Mouse (Mus musculus): Measurements from ENCODE around the gene Adm2. TPM values are rescaled to one million over a fixed set of nuclear protein-coding genes. Genes with fewer than 3 reads are reported as not detected.

Adm2 gene
- polyA plus RNA-seq, 1 experiment from 2014 or later, result 2.4 TPM

- ATAC-seq (ENCODE audit: low read depth), result peak; percentile 87
- peak within 1 kb of the TSS; percentile 86 for H3K9ac ChIP-seq
Observed at GRCm38 (mm10) chr15:89355241-89356187, 33.0 kb downstream of the Adm2 start, which contains the start of the genes Lmf2 and Ncaph2. Gene Lmf2 (minus strand): TSS chr15:89355659. Gene Ncaph2 (plus strand): TSS chr15:89355719.

GRCm38 (mm10) chr15:89356372-89356771, 33.9 kb downstream of the Adm2 start:
- DNase-seq (peak; percentile 86), ATAC-seq (ENCODE audit: low read depth) (peak; percentile 64)
- Histone ChIP-seq H3K9me3 (replicated peaks) (no peaks in the 10 kb centered on the region), H3K36me3 (peaks cover 69% of the 10 kb centered on the region), H3K4me3 (replicated peaks) (peak overlapping the region; percentile 71), H3K27me3 (no peaks in the 10 kb centered on the region), H3K4me1 (replicated peaks) (peaks cover 55% of the 10 kb centered on the region), H3K9ac (peak overlapping the region; percentile 79), H3K27ac (peak overlapping the region; percentile 91), H3K4me2 (peak overlapping the region; percentile 72)
- under 1% methylated on average over 15 of the region's 15 CpGs for WGBS (ENCODE audit: insufficient replicate concordance)

More at GRCm38 (mm10) chr15:89355241-89356187, 33.0 kb downstream of the Adm2 start, which contains the start of the genes Lmf2 and Ncaph2:
- peaks cover 52% of the 10 kb centered on the region for H3K4me1 ChIP-seq (replicated peaks)
- WGBS (ENCODE audit: insufficient replicate concordance), result under 1% methylated on average over 64 of the region's 64 CpGs
- peak within 1 kb of the TSS; percentile 81 for H3K4me2 ChIP-seq
- peak; percentile 89 for DNase-seq
- peaks cover 69% of the 10 kb centered on the region for H3K36me3 ChIP-seq
- H3K27me3 ChIP-seq, result no peaks in the 10 kb centered on the region
- peak within 1 kb of the TSS; percentile 91 for H3K27ac ChIP-seq
- H3K9me3 ChIP-seq (replicated peaks), result no peaks in the 10 kb centered on the region
- H3K4me3 ChIP-seq (replicated peaks), result peak within 1 kb of the TSS; percentile 71

GRCm38 (mm10) chr15:89358784-89359183, 36.3 kb downstream of the Adm2 start:
- Histone ChIP-seq H3K9me3 (replicated peaks) (no peaks in the 10 kb centered on the region), H3K27me3 (no peaks in the 10 kb centered on the region), H3K27ac (no peak overlapping the region), H3K9ac (0 out of 2 replicates have a peak overlapping the region, but pooled peaks have one; percentile 26), H3K4me2 (peak overlapping the region; percentile 72; the same call in 1 of the 2 replicates), H3K4me3 (replicated peaks) (no peak overlapping the region), H3K4me1 (replicated peaks) (peaks cover 52% of the 10 kb centered on the region), H3K36me3 (peaks cover 69% of the 10 kb centered on the region)
- 46% methylated on average over 3 of the region's 3 CpGs for WGBS (ENCODE audit: insufficient replicate concordance)
- ATAC-seq (ENCODE audit: low read depth) (no peak), DNase-seq (no peak)

GRCm38 (mm10) chr15:89363051-89363450, 40.5 kb downstream of the Adm2 start:
- H3K4me1 ChIP-seq (replicated peaks), result peaks cover 24% of the 10 kb centered on the region
- H3K27me3 ChIP-seq, result no peaks in the 10 kb centered on the region
- no peak overlapping the region for H3K4me2 ChIP-seq
- H3K36me3 ChIP-seq, result peaks cover 96% of the 10 kb centered on the region
- no peak overlapping the region for H3K27ac ChIP-seq
- ATAC-seq (ENCODE audit: low read depth), result no peak
- 92% methylated on average over 7 of the region's 7 CpGs for WGBS (ENCODE audit: insufficient replicate concordance)
- no peak overlapping the region for H3K9ac ChIP-seq
- no peaks in the 10 kb centered on the region for H3K9me3 ChIP-seq (replicated peaks)
- DNase-seq, result no peak
- no peak overlapping the region for H3K4me3 ChIP-seq (replicated peaks)

- H3K4me2 ChIP-seq, result no peak overlapping the region
- peaks cover 100% of the 10 kb centered on the region for H3K36me3 ChIP-seq
- ATAC-seq (ENCODE audit: low read depth) (no peak), DNase-seq (no peak)
- WGBS (ENCODE audit: insufficient replicate concordance), result 93% methylated on average over 4 of the region's 4 CpGs
- H3K9me3 ChIP-seq (replicated peaks), result no peaks in the 10 kb centered on the region
- H3K4me1 ChIP-seq (replicated peaks), result peaks cover 4% of the 10 kb centered on the region; the same call in 1 of the 2 replicates
- H3K9ac ChIP-seq, result no peak overlapping the region
- no peak overlapping the region for H3K4me3 ChIP-seq (replicated peaks)
- no peak overlapping the region for H3K27ac ChIP-seq
- H3K27me3 ChIP-seq, result no peaks in the 10 kb centered on the region
Observed at GRCm38 (mm10) chr15:89365141-89365551, 42.6 kb downstream of the Adm2 start.

GRCm38 (mm10) chr15:89372068-89372467, 49.5 kb downstream of the Adm2 start:
- 87% methylated on average over 13 of the region's 13 CpGs for WGBS (ENCODE audit: insufficient replicate concordance)
- Histone ChIP-seq H3K36me3 (peaks cover 58% of the 10 kb centered on the region), H3K9me3 (replicated peaks) (no peaks in the 10 kb centered on the region), H3K4me2 (peak overlapping the region; percentile 98), H3K4me3 (replicated peaks) (0 out of 2 replicates have a peak overlapping the region, but pooled peaks have one; percentile 71), H3K4me1 (replicated peaks) (peaks cover 40% of the 10 kb centered on the region), H3K27me3 (peaks cover 13% of the 10 kb centered on the region), H3K27ac (0 out of 2 replicates have a peak overlapping the region, but pooled peaks have one; percentile 87), H3K9ac (0 out of 2 replicates have a peak overlapping the region, but pooled peaks have one; percentile 2)
- DNase-seq (no peak), ATAC-seq (ENCODE audit: low read depth) (no peak)

- Histone ChIP-seq H3K4me3 (replicated peaks) (peak overlapping the region; percentile 71), H3K4me1 (replicated peaks) (peaks cover 44% of the 10 kb centered on the region), H3K9ac (peak overlapping the region; percentile 85), H3K36me3 (peaks cover 54% of the 10 kb centered on the region), H3K27ac (peak overlapping the region; percentile 87), H3K9me3 (replicated peaks) (no peaks in the 10 kb centered on the region), H3K4me2 (peak overlapping the region; percentile 98), H3K27me3 (peaks cover 17% of the 10 kb centered on the region)
- ATAC-seq (ENCODE audit: low read depth) (no peak), DNase-seq (no peak)
- 80% methylated on average over 7 of the region's 7 CpGs for WGBS (ENCODE audit: insufficient replicate concordance)
Observed at GRCm38 (mm10) chr15:89372536-89372935, 50.0 kb downstream of the Adm2 start.

- DNase-seq, result peak; percentile 81
- Histone ChIP-seq H3K9ac (peak overlapping the region; percentile 85), H3K36me3 (peaks cover 47% of the 10 kb centered on the region), H3K27ac (peak overlapping the region; percentile 87), H3K27me3 (peaks cover 24% of the 10 kb centered on the region), H3K9me3 (replicated peaks) (no peaks in the 10 kb centered on the region), H3K4me1 (replicated peaks) (peaks cover 51% of the 10 kb centered on the region), H3K4me2 (peak overlapping the region; percentile 98), H3K4me3 (replicated peaks) (peak overlapping the region; percentile 71)
- 1% methylated on average over 35 of the region's 35 CpGs for WGBS (ENCODE audit: insufficient replicate concordance)
- ATAC-seq (ENCODE audit: low read depth), result peak; percentile 82
Observed at GRCm38 (mm10) chr15:89373027-89373761, 50.7 kb downstream of the Adm2 start.

GRCm38 (mm10) chr15:89373762-89374248, 51.3 kb downstream of the Adm2 start, which contains the start of gene Sco2:
Gene Sco2 (minus strand): TSS chr15:89373846.
- H3K27me3 ChIP-seq, result peaks cover 30% of the 10 kb centered on the region
- peak within 1 kb of the TSS; percentile 87 for H3K27ac ChIP-seq
- no peaks in the 10 kb centered on the region for H3K9me3 ChIP-seq (replicated peaks)
- peak within 1 kb of the TSS; percentile 98 for H3K4me2 ChIP-seq
- H3K9ac ChIP-seq, result peak within 1 kb of the TSS; percentile 85
- ATAC-seq (ENCODE audit: low read depth) (peak; percentile 72), DNase-seq (peak; percentile 83)
- H3K36me3 ChIP-seq, result peaks cover 41% of the 10 kb centered on the region
- peak within 1 kb of the TSS; percentile 71 for H3K4me3 ChIP-seq (replicated peaks)
- under 1% methylated on average over 42 of the region's 42 CpGs for WGBS (ENCODE audit: insufficient replicate concordance)
- peaks cover 57% of the 10 kb centered on the region for H3K4me1 ChIP-seq (replicated peaks)
